Mouse (Mus musculus) right cerebral cortex, postnatal 36 days (tissue): ENCODE results near the gene Bcl2l14.

Source experiments
- DNase-seq, 2 experiments: peaks; one replicate each; pipeline ENCODE4 v3.0.0; 2022; ENCODE audit warnings: low spot score in 2 of 2, mixed read lengths in 1 of 2

Bcl2l14 gene

DNA sequence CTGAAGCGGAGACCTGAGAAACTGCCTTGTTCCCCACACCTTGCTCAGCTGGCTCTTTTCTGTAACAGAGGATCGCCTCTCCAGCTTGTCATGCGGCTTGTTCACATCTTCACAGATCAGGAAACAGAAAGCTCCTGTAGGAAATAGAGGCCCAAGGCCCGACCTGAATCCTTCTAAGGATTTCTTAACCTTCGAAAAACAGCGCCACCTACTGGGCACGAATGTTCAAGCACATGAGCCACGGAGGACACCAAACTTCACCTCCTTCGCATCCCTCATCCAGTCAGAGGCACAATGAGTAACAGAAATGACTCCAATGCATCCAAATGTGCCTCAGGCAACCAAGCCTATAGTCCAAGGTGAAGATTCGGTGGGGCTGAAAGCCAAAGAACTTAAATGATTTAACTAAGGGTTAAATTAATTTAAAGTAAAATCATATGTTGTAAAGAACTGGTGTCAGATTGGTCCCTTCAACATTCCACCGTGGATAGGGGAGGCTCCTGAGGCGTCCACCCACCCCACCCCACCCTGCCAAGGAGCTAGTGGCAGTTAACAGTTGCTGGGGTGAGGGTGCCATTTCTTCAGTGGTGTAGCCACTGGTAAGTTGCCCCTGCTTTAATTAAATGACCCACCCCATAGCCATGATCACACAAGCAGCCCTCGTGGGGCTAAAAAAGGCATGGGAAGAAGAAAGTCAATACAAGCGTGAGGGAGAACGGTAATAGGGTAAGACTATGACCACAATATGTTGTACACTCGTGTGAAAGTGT, 7.0 kb downstream of the Bcl2l14 start:
- DNase-seq: peak in 1 of 2 experiments; percentile 23

DNA sequence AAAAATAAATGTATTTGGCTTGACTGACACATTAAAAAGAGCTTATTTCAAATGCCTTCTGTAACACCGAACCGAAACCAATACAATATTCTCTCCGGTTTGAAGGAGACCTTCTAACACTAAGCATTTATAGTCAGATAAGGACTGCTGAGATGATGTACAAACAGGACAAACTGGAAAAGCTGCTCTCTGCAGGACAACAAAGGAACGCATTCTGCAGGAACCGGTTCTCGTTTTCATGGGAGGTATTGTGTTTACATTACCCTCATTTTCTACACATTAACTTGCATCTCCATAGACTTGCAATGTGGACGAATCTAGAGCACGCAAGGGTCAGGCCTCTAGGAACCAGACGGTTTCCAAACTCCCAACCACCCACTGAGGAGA, 7.6 kb downstream of the Bcl2l14 start:
- no peak for DNase-seq

DNA sequence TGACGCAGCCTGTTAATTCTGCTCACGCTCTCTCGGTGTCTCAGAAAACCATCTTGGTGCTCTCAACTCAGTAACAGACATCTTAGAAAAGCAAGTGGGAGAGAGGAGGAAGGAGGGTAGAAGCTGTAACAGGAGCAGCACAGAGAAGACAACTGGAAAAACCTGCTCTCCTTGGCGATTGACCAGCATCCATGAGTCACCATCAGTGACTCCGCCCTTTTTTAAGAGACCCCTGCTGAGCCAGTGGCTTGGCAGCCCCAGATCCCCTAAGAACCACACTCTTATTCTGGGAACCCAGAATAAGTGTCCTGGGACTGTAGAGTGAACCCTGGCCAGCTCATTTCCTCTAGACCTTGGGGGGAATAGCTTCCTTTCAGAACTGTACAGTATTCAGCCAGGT, 11.1 kb downstream of the Bcl2l14 start:
- no peak for DNase-seq

DNA sequence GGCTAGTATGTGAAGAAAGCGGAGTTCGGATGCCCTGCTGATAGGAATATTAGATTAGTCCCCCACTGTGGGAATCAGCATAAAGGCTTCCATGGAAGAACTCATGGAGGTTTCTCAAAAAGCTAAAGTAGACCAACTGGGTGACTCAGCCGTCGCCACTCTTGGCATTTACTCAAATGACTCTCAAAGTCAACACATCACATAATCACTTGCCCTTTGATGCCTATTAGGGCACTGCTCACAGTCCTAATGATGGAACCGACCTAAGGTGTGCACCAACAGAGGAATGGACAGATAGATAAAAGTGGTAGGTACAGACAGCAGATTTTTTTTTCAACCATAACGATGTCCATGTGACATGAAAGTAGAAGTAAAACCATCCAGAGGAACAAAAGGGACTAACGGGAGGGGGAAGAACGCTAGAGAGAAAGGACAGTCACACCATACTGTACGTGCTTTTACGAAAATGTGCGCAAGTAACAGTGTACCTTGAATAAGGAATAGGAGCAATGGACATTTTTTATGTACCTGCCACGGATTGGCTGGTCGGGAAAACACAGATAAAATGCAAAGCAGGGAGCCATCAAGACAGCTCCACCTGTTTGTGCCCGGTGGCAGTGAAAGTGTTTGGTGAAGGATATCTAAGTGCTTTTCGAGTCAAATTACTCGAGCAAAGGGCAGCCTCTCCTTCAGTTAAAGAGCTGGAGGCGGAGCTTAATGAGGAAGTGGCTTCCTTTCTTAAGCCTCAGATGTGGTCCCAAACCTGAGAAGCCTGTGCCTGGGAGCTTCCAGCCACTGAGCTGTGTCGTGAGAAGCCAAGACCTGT, 17.8 kb downstream of the Bcl2l14 start:
- no peak for DNase-seq

DNA sequence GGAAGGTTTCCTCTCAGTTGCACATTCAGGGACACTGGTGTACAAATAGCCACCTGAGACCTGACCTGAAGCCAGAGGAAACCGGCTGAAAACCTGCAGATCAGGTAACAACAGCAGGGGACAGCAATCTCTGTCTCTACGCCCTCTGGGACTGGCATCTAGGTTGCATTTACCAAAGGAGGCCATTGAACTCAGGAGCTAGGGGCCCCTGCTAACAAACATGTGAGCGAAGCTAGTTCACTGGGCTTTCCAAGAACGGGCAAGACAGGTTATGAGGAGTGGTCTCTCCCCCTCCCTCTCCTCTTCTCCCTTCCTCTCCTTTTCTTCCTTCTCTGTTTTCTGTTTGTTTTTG, 18.4 kb downstream of the Bcl2l14 start:
- no peak for DNase-seq

DNA sequence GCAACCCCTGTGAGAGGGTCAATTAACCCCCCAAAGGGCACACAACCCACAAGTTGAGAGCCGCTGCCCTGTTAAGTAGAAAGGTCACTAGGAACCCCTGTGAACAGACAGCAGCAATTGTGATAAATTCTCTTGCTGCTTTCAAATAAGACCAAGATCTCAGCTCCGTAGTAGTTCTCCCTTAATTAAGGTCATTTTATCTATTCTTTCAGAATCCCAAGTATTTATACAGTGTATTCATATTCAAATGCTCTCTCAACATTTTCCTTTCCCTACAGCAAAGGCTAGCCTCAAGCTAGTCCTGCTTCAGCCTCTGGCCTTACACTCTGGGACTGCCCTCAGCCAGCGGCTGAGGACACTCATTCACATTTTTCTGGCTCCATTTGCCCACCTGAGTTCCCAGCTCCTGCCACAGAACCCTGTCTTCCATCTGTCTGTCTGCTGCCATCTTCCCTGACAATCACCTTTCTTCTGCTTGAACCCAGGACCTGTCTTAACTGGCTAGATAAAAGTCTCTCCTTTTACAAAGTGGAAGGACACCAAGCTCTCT, 20.5 kb downstream of the Bcl2l14 start:
- DNase-seq: no peak

DNA sequence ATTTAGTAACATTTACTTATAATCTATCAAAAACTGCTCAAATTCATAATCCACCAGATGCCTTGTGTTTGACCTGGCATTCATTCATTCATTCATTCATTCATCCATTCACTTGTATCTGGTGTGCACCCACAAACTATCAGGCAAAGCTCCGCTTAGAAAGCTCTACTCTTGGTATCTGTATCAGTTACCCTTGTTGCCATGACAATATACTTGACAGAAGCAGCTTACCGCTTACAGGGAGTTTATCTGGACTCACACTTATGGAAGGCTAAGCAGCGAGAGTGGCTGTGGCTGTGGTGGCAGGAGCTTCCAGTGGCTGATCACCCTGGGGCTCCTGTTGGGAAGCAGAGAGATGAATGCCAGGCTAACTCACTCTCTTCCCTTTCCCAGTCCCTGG, 21.8 kb downstream of the Bcl2l14 start:
- no peak for DNase-seq

DNA sequence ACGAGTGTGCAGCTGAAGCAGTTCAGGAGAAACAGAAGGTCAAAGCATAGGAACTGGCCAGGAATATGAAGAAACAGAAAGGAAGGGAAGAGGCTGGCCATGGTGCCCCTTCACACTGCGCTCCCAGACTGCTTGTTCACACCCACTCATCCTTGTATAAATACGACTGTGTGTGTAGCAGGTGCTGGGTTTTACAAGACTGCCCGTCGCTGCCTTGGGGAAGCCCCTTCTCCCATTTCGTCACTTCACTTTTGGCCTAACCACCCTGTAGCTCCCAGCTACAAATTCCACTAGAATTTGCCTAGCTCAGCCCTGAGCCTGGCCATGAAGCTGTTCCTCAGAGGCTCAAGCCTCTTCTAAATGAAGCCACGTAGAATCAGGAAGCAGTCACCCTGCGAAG, 24.3 kb downstream of the Bcl2l14 start:
- DNase-seq: no peak

DNA sequence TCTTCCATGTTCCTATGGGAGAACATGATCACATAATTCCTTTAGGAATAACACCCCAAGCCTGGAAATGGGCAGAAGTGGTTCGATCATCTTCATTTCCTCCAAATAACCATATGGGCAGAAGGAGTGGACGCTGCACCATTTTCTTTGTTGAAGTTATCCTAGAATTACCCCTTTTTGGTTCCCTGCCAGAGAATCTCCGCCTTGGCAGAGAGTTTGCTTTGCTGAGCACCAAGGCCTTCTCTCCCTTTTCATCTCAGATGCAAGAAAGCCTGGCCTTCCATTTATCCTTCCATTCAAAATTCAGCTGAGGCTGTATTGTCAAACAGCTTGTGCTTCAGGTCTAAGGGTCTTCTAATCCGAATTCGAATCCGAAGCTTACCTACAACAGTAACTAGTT, 25.8 kb downstream of the Bcl2l14 start:
- DNase-seq: no peak

DNA sequence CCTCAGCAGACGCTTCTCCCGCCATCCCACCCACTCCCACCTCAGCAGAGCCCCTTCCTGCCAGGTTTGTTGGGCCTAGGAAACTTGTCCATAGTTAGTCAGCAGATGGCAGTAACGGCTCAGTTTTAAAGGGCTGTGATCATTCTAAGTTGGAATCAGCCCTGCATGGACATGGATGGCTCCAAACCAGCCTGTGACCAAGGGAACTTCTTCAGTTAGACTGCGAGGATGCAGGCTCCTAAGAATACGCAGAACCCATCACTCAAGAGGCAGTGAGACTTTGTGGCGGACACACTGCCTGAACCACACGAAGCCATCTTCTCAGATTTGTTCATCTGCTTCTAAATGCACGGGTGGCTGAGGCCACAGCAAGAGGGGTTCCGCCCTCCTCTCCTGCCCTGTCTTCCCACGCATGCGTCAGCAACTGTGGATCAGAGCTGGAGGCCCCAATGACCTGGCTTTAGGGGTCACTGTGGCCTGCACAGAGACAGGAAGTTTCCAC, 29.1 kb downstream of the Bcl2l14 start:
- DNase-seq: peak; percentile 28 to 34

DNA sequence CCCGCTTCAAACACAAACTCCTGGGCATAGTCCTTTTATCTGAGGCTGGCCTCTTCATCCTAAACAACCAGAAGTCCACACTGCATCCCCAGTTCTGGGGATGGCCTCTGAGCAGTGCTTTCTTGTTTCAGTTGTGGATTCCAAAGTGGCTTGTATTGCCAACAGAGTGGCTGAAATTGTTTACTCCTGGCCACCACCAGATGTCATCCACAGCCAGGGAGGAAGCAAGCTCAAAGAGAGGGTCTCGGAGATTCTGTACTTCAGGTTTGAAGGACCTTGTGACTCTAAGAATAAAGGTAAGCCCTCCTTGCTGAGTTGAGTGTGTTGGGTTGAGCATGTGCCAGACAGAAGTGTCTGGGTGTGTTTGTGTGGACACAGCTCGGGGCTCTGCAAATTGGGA, 31.0 kb downstream of the Bcl2l14 start:
- DNase-seq: no peak

DNA sequence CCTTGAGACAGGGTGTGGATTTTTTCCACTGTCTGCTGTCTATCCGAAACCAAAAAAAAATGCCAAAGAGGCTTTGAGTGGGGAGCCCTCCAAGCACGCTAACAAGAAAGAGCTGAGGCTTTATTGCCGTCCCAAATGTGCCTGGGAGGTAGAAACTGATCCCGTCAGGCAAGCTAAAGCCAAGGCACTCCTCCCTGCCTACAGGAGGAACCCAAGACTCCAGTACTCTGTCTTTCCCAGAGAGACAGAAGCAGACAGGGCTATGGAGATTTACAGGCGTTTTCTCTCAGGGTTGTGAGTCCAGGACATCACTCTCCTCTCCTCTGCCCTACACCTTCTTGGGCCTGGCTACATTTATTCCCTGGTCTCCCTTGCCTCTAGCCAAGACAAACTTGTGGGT, 32.3 kb downstream of the Bcl2l14 start:
- DNase-seq: no peak

DNA sequence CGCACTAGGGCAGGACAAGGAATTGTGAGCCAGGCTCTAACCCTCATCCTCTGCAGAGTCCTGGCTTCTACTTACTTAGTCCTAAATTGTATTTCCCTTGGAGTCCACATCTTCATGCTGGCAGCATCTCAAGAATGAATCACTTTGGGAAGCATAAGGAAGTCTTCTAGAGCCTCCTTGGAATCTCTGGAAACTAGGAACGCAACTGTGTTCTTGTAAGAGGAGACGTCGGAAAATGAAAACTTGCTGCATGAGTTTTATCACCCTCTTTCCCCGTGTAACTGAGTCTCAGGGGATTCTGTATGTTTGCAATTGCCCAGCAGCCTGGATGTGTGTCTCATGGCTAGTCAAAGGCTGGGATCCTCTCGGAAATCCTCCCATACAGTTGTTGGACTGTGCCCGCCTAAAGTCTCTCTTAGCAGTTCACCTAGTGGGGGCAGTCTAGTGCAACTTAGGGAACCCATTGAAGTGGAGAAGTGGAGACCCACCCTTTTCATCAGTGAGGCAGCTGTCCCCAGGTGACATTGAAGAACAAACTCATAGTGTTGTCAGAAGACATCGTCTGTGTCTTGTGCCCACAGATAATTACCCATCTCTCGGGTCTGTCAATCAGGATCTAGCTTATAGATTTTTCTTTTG, 34.2 kb downstream of the Bcl2l14 start:
- DNase-seq: no peak

DNA sequence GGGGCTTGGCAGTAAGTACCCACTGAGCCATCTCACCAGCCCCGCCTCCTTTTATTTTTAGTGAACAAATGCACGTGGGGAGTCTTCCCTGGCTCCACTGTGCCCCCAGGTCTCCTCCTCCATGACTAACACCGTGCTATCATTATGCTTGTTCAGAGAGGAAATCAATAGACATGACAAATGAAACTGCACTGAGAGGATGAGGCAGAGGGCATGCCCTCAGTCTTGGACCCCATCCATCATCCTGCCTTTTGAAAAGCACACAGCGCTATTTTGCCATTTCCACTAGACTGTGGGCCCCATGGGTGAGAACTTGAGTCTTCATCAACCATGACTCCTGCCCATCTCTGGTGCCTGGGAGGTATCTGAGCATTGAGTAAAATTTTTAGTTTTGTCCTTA, 35.5 kb downstream of the Bcl2l14 start:
- DNase-seq: no peak

DNA sequence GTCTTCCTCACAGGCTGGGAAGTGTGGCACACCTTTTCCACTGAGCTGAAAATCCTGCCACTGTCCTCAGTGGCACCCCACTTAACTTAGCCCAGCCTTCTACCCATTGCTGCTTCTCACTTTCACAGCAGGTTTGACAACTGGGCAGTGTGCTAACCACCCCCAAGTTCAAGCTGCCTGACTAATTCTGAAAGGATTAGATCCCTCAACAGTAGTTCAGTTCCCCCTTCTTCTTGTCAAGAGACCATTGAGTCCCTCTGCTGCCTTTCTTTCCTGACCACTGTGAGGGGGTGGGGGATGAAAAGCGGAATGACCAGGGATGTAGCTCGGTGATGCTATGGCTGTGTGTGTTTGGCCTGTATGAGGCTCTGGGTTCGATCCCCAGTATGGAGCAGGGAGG, 37.2 kb downstream of the Bcl2l14 start:
- no peak for DNase-seq

DNA sequence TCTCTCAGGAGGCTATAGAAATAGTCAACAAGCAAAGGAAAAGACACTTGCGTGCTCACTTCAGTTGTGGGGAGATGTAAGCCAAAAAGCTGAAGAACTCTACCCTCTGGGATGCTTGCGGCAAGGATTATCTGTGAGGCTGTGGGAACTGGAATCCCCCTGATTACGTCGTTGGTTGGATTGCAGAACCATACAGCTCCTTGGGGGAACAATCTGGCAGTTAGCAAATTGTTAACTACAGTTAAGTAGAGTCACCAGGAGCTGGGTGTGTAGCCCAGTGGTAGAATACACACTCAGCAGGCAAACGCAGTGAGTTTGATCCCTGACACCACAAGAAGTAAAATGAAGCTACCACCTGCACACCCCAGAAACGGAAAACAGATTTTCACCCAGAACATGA, 37.9 kb downstream of the Bcl2l14 start:
- DNase-seq: no peak

DNA sequence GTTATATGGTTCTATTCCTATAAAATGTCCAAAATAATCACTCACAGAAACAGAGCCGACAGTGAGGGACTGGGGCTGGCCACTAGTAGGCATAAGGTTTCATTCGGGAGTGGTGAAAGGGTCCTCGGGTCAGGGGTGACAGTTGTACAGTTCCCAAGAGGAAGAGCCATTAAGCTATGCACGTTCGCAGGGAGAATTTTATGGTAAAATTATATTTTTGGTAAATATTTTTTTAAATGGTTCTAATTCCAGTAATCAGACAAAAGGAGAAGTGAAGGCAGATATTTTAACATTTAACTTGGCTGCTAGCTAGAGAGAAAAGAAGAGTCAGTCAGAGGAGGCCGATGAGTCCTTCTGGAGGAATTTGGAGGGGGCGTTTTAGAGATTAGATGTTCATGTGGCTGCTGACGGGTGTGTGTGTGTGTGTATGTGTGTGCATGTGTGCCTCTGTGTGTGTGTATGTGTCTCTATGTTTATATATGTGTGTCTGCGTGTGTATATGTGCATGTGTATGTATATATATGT, 38.8 kb downstream of the Bcl2l14 start:
- no peak for DNase-seq

DNA sequence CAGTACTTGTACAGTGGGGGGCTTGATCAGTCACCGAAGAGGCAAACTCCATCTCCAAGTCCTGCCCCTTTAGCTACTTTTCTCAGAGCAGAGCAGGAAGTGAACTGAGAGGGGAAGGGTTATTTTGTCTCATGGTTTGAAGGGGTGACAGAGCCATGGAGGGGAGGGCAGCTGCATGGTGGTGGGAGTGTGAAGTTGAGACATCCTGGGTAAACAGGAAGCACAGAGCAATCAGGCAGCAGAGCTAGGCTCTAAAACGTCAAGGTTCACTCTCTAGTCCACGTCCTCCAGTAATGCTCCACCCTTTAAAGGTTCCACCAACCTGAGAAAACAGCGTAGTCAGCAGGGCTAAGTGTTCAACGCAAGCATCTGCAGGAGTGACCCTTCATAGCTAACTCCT, 40.8 kb downstream of the Bcl2l14 start:
- no peak for DNase-seq

DNA sequence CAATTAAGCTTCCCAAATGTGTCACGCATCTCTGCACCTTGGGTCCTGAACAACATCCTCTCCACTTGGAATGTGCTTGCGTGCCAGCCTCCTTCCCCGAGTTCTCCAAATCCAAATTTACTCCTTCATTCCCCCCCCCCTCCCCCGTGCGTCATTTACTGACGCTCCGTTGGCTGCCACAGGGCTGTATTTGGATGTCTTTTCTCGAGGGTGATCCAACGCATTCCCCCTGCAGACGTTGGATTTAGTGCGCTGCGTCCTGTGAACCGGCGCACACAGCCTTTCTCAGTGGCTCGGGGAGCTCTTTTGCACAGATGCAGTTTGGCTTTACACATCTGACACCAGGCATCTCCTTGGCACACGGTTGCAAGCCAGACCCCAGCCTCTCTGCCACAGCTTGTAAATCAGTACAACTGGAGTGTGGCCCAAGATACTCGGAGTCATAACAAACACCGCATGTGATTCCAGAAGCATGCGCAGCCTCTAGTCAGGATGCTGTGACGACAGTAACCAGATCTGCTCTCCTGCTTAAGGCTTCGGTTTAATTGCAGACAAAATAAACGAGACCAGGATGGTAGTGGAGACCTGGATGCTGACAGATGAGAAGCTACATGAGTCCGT, 43.4 kb downstream of the Bcl2l14 start:
- peak; percentile 27 to 56 for DNase-seq

DNA sequence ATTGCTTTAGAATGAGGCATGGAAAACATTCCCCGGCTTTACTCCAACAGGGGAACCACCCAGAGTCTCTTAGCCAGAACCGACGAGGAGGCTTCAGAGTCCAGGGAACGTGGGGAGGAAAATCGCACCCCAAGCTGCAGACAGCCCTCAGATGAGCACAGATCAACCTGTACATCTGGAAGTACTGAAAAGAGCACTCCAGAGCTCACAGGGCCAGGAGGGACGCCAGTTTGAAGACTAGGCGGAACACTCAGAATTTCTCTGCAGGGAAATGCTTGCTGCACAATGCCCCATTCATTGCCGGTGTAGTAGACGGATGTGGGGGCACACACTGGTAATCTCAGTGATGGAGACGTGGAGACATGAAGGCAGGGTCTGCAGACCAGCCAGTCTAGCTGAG, 43.9 kb downstream of the Bcl2l14 start:
- no peak for DNase-seq

DNA sequence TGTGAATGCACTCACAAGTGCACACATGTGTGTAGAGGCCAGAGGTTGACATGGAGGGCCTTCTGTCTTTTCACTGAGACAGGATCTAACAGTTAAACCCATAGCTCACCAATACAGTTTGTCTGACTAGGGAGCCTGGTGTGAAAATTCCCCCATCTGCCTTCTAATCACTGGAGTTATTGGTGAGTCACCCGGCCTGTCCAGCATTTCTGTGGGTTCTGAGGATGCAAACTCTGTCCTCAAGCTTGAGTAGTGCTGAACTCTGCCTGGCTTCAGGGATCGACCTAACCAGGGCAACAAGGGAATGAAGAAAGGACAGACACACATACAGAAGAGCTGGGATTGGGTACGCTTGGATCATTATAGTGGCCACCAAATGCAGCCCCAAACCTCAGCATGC, 45.6 kb downstream of the Bcl2l14 start:
- no peak for DNase-seq

DNA sequence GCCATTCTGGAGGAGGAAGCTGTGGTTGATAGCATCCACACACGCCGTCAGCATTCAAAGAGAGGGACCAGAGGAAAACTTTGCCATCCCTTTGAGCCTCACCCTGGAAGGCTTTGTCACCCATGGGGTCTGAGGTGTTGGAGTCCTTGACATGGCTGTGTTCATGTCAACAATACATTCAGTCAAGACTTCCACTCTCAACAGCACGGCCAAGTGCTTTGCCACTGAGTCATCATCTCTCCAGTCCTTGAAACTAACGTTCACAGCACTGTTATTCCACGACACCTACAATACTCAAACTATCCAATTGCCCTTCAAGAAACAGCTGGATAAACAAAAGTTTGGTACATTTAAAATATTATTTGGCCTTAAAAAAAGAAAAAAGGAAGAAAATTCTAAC, 46.1 kb downstream of the Bcl2l14 start:
- DNase-seq: no peak
